Mouse (Mus musculus) adrenal gland, postnatal 25 days (tissue): Measurements from ENCODE around the gene Neu1. TPM values are rescaled to one million over a fixed set of nuclear protein-coding genes. Genes with fewer than 3 reads are reported as not detected.
"Not testable (repeated sequence)": the region's sequence is repeated elsewhere in the genome, so short reads cannot be mapped to it uniquely, and the experiment has no call there.

ENCODE experiments used
- DNase-seq: peaks from one replicate; pipeline ENCODE4 v3.0.0; 2021; ENCODE audit warnings: mixed read lengths
- total RNA-seq: library from RNA; stranded (reverse); gene quantifications from 2 replicates; pipeline ENCODE4 v1.2.3, GENCODE M21; 2021

Neu1 gene
- total RNA-seq, 1 experiment from 2014 or later, result 27.6 TPM

DNA sequence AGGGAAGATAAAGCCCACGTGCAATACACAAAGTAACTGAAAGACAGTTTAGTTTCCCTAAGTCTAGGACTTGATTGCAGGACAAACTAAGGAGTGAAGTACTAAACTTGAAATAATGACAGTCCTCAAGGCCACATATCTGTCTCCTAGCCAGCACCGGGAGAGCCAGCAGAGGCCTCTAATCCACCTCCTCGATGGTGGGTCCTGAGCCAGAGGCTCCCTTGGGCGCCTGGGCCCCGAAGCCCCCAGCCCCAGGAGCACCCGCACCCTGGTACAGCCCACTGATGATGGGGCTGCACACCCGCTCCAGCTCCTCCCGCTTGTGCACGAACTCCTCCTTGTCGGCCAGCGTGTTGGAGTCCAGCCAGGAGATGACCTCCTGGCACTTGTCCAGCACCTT is 38.8 kb downstream of the Neu1 start, which contains the start of gene Gm20481:
Gene Gm20481 (plus strand): TSS at position 91 of the 400 bp plus-strand sequence.
- not testable (repeated sequence) for DNase-seq

DNA sequence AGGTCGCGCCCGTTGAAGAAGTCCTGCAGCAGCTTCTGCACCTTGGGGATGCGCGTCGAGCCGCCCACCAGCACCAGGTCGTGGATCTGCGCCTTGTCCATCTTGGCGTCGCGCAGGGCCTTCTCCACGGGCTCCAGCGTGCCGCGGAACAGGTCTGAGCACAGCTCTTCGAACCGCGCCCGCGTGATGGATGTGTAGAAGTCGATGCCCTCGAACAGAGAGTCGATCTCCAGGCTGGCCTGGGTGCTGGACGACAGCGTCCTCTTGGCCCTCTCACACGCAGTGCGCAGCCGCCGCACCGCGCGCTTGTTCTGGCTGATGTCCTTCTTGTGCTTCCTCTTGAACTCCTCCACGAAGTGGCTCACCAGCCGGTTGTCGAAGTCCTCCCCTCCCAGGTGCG is 39.8 kb downstream of the Neu1 start:
- not testable (repeated sequence) for DNase-seq

DNA sequence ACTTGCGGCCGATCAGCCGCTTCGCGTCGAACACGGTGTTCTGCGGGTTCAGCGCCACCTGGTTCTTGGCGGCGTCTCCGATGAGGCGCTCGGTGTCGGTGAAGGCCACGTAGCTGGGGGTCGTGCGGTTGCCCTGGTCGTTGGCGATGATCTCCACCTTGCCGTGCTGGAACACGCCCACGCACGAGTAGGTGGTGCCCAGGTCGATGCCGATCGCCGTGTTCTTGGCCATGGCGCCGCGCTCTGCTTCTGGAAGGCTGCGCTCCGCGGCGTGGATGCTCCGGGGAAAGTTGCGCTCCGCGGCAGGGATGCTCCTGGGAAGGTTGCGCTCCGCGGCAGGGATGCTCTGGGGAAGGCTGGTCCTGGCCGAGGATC is 40.6 kb downstream of the Neu1 start:
- DNase-seq, result not testable (repeated sequence)

DNA sequence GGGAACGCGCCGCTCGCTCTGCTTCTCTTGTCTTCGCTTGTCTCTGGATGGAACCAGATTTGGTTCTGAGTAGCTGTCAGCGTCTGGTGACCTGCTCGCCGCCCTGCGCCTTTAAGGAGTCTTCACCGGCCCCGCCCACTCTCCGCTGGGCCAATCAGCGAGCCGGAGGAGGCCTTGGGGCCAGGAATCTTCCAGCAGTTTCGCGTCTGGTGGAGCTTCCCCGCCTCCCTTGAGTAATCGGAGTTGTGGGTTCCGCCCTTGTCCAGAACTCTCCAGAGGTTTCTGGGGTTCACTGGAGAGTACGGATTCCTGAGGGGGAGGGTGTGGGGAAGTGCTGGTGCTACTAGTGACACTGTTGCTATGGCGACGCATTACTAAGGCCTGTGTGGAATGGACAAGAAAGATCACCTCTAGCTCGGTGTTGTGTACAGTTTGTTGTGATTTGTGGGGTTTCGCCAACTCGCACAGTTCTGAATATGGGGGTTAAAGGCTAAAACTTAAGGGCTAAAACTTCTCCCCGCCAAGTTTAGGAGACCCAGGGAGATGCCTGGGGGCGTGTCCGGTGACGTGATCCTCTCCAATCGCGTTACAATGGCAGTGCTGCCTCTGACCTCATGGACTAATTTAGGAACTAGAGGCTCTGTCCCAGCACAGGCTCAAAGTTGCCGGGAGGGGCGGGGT is 41.2 kb downstream of the Neu1 start, which contains the start of the genes Hspa1a and Hspa1l:
Gene Hspa1a (minus strand): TSS at position 88 of the 681 bp plus-strand sequence.
Gene Hspa1l (plus strand): TSS at position 635 of the 681 bp plus-strand sequence.
- peak; percentile 79 for DNase-seq

DNA sequence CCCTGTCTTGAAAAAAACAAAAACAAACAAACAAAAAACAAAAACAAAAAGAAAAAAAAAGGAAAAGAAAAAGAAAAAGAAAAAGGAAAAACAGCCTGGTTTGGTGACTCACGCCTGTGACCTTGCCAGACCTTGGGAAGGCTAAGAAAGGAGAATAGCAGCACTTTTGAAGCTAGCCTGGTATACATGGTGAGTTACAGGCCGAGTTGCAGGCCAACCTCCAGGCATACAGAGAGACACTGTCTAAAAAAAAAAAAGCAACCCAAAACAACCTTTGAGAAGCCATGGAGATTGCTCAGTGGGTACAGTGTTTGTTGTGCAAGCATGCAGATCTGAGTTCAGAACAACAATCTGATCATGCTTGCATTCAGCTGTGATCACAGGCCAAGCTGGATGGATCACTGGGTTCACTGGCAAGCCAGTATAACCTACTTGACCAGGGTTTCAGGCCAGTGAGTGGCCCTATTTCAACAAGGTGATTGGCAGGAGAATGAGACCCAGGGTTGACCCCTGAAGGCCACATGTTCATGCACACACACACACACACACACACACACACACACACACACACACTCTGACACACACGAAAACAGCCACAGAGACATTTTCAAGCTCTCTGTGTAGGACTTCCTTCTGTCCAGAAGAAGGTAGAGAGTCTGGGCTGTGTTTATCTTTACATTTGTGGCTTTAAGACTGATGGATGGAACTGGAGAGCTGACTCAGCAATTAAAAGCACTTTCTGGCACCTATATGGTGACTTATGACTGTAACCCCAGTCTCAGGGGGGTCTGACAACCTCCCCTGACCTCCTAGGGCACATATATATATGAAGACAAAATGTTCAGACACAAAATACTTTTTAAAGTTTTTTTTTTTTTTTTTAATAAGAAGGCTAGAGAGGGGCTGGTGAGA is 44.8 kb downstream of the Neu1 start:
- peak; percentile 57 for DNase-seq

DNA sequence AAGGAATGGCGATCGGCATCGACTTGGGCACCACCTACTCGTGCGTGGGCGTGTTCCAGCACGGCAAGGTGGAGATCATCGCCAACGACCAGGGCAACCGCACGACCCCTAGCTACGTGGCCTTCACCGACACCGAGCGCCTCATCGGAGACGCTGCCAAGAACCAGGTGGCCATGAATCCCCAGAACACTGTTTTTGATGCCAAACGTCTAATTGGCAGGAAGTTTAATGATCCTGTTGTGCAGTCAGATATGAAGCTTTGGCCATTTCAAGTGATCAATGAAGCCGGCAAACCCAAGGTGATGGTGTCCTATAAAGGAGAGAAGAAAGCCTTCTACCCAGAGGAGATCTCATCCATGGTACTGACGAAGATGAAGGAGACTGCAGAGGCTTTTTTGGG is 45.9 kb downstream of the Neu1 start:
- no peak for DNase-seq

DNA sequence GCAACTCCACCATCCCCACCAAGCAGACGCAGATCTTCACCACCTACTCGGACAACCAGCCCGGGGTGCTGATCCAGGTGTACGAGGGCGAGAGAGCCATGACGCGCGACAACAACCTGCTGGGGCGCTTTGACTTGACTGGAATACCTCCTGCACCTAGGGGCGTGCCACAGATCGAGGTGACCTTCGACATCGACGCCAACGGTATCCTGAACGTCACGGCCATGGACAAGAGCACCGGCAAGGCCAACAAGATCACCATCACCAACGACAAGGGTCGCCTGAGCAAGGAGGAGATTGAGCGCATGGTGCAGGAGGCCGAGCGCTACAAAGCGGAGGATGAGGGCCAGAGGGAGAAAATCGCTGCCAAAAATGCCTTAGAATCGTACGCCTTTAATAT is 47.2 kb downstream of the Neu1 start:
- no peak for DNase-seq

DNA sequence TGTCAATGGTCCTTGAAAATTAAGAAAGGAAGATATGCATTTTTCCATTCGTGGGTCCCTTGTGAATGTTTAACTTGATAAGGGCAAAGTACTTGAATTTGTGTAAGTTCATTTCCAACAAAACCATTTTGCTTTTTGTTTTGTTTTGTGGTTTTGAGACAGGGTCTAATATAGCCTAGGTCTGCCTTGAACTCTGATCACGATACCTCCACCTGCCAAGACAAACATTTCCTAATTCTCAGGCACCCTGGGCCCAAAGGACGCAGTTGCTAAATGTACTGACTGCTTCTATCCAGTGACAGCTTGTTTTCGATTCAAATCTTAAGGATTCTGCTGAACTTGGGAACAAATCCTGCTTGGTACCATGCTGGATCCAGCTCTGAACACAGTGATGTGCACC is 48.6 kb downstream of the Neu1 start:
- no peak for DNase-seq

DNA sequence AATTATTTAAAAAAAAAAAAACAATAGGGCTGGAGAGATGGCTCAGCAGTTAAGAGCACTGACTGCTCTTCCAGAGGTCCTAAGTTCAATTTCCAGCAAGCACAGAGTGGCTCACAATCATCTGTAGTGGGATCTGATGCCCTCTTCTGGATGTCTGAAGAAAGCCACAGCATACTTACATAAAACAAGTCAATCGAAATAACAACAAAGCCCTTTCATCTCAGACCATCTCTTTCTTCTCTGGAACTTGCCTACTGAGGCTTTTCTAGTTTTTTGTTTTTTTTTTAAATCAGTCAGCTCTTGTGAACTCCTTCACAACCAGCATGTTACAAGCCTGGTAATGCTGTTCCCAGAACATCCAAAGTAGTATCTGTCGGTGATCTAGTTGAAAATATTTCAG is 49.6 kb downstream of the Neu1 start:
- DNase-seq, result no peak

DNA sequence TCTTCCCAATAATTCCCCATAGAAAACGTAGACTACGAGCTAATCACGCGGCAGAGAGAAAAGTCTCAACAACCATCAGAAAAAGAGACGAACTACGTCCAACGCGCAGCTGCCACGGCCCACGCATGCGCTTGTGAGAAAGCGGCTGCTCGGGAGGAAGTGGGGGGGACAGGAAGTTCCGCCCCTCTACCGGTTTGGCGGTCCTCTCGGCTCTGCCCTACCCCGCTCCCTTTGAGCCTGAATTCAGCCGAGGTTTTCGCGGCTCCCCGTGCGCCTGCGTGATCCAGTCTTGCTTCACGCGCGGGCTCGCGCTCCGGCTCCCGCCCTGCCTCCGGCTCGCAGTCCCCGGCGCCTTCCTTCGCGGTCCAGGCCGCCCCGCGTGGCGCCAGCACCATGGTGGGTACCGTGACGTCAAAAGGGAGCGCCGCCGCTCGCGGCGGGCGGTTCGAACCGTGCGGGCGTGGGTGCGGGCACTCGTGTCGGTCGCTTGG is 50.7 kb downstream of the Neu1 start, which contains the start of gene Lsm2:
Gene Lsm2 (plus strand): TSS at position 173 of the 491 bp plus-strand sequence.
- DNase-seq, result peak; percentile 88

DNA sequence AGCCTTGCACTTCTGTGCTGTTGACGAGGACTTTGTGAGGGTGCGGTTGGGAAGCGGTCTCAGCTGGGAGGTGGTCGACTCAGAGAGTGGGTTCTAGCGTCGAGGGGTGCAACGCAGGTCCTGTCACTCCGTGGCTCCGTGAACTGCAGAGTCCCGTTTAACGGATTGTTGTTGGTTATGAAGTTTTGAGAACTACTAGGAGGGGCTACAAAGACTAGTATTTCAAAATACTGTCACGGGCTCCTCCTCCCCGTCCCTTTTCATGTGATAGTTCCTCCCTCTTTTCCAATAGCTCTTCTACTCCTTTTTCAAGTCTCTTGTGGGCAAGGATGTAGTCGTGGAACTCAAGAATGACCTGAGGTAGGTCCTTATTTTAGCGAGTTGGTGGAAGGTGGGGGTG is 51.3 kb downstream of the Neu1 start:
- DNase-seq, result no peak

DNA sequence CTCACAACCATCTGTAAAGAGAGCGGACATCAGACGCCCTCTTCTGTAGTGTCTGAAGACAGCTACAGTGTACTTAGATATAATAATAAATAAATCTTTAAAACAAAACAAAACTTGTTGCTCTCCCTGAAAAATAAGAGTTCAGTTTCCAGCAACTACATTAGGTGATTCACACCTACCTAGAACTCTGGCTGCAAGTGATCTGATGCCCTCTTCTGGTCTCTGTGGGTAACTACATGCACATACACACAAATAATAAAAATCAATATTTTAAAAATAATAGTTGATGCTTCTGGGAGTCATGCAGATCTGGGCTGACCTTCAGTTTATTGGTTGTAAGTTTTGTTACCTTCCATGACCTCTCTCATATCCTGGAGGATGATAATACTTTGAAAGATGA is 53.2 kb downstream of the Neu1 start:
- no peak for DNase-seq

Other genes starting within 250 kb of the Neu1 start
- 134 and 138 TPM in 2 replicates for gene C4b, start 187.4 kb upstream of the Neu1 start, total RNA-seq
- 6,026 and 7,512 TPM in 2 replicates for gene Cyp21a1, start 126.7 kb upstream of the Neu1 start, total RNA-seq
- 45.1 and 45.5 TPM in 2 replicates for gene Stk19, start 94.3 kb upstream of the Neu1 start, total RNA-seq
- 54.8 and 65.0 TPM in 2 replicates for gene Dxo, start 94.2 kb upstream of the Neu1 start, total RNA-seq
- gene Skiv2l, start 81.0 kb upstream of the Neu1 start, total RNA-seq, result 69.2 and 79.3 TPM in 2 replicates
- gene Nelfe, start 80.9 kb upstream of the Neu1 start, total RNA-seq, result 57.9 and 61.6 TPM in 2 replicates
- gene Cfb, start 68.7 kb upstream of the Neu1 start, total RNA-seq, result 6.5 and 18.6 TPM in 2 replicates
- 15.0 and 22.5 TPM in 2 replicates for gene Zbtb12, start 51.8 kb upstream of the Neu1 start, total RNA-seq
- not detected in 2 replicates for gene Gm20547, start 49.2 kb upstream of the Neu1 start, total RNA-seq
- gene C2, start 33.0 kb upstream of the Neu1 start, total RNA-seq, result 71.7 and 86.4 TPM in 2 replicates
- gene Ehmt2, start 32.8 kb upstream of the Neu1 start, total RNA-seq, result 158 and 186 TPM in 2 replicates
- gene Slc44a4, start 16.8 kb upstream of the Neu1 start, total RNA-seq, result 1.7 and 2.4 TPM in 2 replicates
- 29.0 and 79.3 TPM in 2 replicates for gene Hspa1b, start 28.0 kb downstream of the Neu1 start, total RNA-seq
- not detected in 2 replicates for gene Gm20481, start 38.7 kb downstream of the Neu1 start, total RNA-seq
- 18.9 and 33.6 TPM in 2 replicates for gene Hspa1a, start 40.9 kb downstream of the Neu1 start, total RNA-seq
- 0.27 TPM in 1 of 2 replicates, not detected in the other for gene Hspa1l, start 41.5 kb downstream of the Neu1 start, total RNA-seq
- gene Lsm2, start 50.6 kb downstream of the Neu1 start, total RNA-seq, result 39.6 and 51.2 TPM in 2 replicates
- gene Vars, start 69.7 kb downstream of the Neu1 start, total RNA-seq, result 62.4 and 64.8 TPM in 2 replicates
- gene Vwa7, start 85.3 kb downstream of the Neu1 start, total RNA-seq, result 0.57 and 0.97 TPM in 2 replicates
- gene Sapcd1, start 96.8 kb downstream of the Neu1 start, total RNA-seq, result 0.61 TPM in 1 of 2 replicates, not detected in the other
- 1.3 and 1.6 TPM in 2 replicates for gene Msh5, start 115.5 kb downstream of the Neu1 start, total RNA-seq
- 79.7 and 90.5 TPM in 2 replicates for gene Clic1, start 118.7 kb downstream of the Neu1 start, total RNA-seq
- gene Ddah2, start 127.8 kb downstream of the Neu1 start, total RNA-seq, result 14.2 and 17.8 TPM in 2 replicates
- not detected in 2 replicates for gene Ly6g6c, start 134.1 kb downstream of the Neu1 start, total RNA-seq
- 0.24 TPM in 1 of 2 replicates, not detected in the other for gene Mpig6b, start 134.9 kb downstream of the Neu1 start, total RNA-seq
- not detected in 2 replicates for gene Ly6g6e, start 145.6 kb downstream of the Neu1 start, total RNA-seq
- 1.5 and 2.0 TPM in 2 replicates for gene Ly6g6d, start 146.8 kb downstream of the Neu1 start, total RNA-seq
- gene Ly6g6f, start 154.4 kb downstream of the Neu1 start, total RNA-seq, result not detected in 2 replicates
- gene Abhd16a, start 158.0 kb downstream of the Neu1 start, total RNA-seq, result 67.1 and 84.9 TPM in 2 replicates
- gene Ly6g5c, start 177.0 kb downstream of the Neu1 start, total RNA-seq, result not detected in 2 replicates
- gene Ly6g5b, start 184.2 kb downstream of the Neu1 start, total RNA-seq, result 0.30 and 0.81 TPM in 2 replicates
- gene Gpank1, start 190.2 kb downstream of the Neu1 start, total RNA-seq, result 19.0 and 19.4 TPM in 2 replicates
- 201 and 272 TPM in 2 replicates for gene Csnk2b, start 190.8 kb downstream of the Neu1 start, total RNA-seq
- gene D17H6S53E, start 195.1 kb downstream of the Neu1 start, total RNA-seq, result 23.0 and 29.7 TPM in 2 replicates
- 2.9 TPM in 1 of 2 replicates, not detected in the other for gene Apom, start 200.8 kb downstream of the Neu1 start, total RNA-seq
- gene Bag6, start 203.9 kb downstream of the Neu1 start, total RNA-seq, result 403 and 461 TPM in 2 replicates
- 268 and 310 TPM in 2 replicates for gene Prrc2a, start 233.6 kb downstream of the Neu1 start, total RNA-seq
- gene Aif1, start 244.8 kb downstream of the Neu1 start, total RNA-seq, result 2.3 and 3.0 TPM in 2 replicates